Mouse (Mus musculus) ZHBTc4 (cell line): ENCODE data around the gene Cpm.
A peak's percentile ranks its signal among the peaks of the same experiment; 100 is the strongest.
"Not testable (repeated sequence)": the region's sequence is repeated elsewhere in the genome, so short reads cannot be mapped to it uniquely, and the experiment has no call there.

ENCODE experiments used
- DNase-seq: peaks from one replicate; pipeline ENCODE4 v3.0.0-alpha.2; 2011; ENCODE audit warnings: low read depth, low spot score

Gene Cpm

DNA sequence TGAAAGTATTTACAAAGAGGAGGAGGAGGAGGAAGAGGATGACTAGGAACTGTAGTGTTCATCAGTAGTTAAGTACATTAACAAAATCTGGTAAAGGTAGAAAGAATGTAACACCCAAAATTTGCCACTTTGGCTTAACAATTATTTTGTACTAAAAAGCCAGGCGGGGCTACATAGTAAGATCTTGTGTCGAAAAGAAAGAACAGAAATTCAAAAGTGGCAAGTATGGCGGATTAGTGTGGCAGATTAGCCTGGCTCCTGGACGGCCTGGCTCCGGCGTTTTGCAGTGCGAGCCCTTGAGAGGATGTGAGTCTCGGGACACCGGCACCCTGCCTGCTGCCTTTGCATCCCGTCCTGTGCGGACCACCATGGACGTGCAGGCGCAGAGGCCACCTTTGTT lies 35.4 kb upstream of the Cpm start:
- no peak for DNase-seq

GRCm38 (mm10) chr10:117594291-117594850 lies 34.9 kb upstream of the Cpm start:
- no peak for DNase-seq

DNA sequence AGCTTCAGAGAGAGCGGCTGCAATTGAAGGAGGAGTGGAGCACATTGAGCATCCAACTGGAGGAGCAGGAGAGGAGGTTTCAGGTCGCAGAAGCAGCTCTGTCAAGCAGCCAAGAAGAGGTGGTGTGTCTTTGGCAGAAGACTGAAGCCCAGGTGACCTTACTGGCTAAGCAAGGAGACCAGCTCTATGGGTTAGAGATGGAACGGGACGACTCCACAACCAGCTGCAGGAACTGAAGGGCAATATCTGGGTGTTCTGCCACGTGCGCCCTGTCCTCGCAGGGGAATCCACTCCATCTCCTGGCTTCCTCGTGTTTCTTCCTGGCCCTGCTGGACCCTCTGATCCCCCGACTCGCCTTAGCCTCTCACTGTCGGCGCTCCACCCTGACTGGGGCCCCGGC lies 34.4 kb upstream of the Cpm start:
- DNase-seq: no peak

DNA sequence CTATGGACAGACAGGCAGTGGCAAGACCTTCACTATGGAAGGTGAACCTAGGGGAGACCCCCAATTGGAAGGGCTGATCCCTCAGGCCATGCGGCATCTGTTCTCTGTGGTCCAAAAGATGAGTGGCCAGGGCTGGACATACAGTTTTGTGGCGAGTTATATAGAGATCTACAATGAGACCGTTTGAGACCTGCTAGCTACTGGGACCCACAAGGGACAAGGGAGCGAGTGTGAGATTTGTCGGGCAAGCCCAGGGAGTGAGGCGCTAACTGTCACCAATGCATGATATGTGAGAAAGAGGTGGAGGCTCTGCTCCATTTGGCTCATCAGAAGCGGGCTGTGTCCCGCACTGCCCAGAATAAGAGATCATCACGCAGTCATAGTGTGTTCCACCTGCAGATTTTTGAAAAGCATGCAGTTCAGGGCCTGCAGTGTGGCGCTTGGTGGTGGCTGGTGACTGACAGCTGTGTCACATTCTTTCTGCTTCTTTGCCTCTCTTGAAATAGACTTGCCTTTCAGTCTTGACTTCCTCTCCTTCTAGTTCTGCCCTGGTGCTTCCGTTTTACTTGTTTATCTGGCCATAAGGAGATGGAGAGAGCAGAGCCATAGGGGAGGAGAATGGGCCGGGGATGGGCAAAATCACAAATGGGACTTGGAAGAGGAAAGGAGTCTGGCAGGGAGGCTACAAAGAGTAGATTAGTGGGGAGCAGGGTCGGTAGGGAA lies 33.7 kb upstream of the Cpm start:
- no peak for DNase-seq

DNA sequence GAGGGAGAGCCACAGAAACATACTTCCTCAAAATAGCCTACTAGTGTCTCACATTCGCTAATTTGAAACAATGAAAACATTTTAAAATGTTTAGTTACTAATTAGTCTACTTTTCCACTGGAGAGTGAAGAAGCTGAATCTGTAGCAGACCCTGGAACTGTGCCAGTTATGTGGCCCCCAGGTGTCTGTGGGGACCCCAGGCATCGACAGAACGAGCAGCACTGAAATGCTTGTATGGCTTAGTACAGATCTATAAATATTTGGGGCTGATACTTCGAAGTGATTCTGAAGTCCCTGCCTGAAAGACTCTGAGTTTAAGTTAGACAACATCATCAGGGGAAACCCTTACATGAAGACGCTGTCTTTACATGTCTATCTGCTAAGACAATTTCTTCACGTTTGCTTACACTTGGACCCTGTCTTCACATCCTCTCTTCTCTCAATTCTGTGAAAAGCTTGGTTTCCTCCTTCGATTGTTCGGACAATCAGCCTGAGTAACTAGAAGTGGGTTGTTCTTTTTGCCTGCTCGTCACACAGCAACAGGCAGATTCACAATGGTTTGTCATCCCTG lies 33.0 kb upstream of the Cpm start:
- no peak for DNase-seq

DNA sequence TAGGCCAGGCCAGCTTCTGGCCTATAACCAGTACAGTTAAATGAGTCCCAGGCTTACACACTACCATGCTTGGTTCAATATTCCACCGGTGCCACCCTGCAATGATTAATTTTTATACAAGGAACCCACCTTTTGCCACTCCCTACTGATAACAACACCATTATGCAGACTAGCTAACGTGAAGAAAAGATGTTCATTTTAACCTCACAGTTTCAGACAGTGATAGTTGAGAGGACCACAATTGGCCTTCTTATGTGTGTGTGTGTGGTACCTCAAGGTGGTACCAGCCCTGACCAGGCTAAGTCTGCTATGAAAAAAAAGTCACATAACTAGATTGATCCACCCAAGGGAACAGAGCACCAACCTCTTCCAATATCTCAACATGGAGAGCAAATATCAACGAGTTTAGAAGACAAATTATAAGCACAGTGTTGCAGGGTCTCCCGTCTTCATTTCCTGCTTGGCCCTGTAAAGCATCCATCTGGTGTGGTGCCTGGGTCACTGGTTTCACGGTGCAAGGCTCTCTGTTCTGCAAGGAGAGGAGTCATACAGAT lies 32.5 kb upstream of the Cpm start:
- no peak for DNase-seq

DNA sequence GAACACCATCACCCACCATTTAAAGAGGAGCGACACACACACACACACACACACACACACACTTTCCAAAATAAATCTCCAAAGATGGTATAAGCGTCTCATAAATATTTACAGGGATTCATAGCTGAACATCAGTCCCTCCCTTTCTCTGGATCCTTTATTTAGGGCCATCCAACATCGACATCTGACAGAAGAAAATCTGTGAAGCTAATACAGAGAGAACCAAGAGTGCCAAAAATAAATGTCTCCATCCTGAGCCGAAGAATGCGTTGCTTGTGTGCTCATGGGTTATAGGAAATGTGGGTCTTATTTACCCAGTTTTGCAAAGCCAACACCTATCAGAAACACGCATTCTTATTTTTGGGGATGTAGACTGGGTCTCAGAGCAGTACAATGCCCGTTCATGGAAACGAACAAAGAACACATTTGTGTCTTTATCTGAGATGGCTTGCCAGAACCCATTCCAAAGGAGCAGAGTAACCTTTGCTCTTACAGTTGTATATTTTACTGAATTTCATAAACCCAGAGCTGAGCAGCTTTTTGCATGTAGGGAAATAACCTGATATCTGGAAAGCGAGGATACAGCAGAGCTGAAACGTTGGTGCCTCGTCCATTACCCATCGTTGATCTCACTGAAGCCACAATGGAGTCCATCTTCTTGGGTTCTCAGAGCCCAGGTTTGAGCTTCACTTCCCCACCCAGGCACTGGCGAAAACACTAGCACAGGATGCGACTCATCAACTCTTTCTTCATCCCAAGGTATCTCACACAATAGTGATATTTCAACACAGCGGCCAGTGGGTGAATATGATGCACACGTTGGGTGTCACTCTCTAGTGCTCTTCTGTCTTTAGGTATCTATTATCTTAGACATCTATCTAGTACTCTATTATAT lies 31.7 kb upstream of the Cpm start:
- not testable (repeated sequence) for DNase-seq

- DNase-seq: no peak
Observed at GRCm38 (mm10) chr10:117598266-117598950, 30.9 kb upstream of the Cpm start.

- peak; percentile 48 for DNase-seq
Observed at GRCm38 (mm10) chr10:117598951-117599572, 30.2 kb upstream of the Cpm start.

- no peak for DNase-seq
Observed at GRCm38 (mm10) chr10:117601146-117602035, 27.9 kb upstream of the Cpm start.

DNA sequence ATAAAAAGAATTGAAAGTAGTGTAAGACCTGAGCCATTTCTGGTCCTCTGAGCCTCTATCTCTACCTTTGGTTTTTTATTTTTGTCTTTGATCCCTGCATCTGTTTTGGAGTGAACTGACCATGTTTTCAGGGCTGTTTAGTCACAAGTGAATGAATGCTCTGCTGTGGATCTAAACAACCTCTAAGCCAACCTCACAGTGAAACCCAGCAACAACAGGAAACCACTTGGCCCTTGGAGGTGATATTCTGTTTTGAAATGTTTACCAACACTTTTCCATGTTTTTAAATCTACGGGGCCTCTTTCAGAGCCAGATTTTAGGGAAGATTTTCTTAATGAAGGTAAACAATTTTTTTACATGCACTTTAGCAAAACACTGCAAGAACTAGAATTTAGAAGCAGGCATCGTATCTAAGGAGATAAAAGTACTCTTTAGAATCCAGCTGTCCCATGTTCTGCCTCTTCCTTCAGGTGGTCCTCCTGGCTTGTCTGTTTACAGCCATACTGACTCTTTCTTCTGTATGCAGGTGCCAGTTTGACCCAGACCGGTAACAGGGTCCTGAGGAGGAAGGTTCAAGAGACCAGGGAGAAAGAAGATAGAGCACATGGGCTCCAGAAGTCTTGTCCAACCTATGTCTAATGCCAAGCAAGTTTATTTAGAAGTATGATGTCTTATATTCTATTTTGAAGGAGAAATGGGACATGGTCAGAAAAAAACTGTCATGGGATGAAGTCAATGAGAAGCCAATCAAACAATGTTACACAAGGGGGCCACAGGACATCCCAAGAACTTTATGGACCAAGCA lies 26.8 kb upstream of the Cpm start:
- no peak for DNase-seq

- no peak for DNase-seq
Observed at GRCm38 (mm10) chr10:117603130-117603833, 26.0 kb upstream of the Cpm start.

DNA sequence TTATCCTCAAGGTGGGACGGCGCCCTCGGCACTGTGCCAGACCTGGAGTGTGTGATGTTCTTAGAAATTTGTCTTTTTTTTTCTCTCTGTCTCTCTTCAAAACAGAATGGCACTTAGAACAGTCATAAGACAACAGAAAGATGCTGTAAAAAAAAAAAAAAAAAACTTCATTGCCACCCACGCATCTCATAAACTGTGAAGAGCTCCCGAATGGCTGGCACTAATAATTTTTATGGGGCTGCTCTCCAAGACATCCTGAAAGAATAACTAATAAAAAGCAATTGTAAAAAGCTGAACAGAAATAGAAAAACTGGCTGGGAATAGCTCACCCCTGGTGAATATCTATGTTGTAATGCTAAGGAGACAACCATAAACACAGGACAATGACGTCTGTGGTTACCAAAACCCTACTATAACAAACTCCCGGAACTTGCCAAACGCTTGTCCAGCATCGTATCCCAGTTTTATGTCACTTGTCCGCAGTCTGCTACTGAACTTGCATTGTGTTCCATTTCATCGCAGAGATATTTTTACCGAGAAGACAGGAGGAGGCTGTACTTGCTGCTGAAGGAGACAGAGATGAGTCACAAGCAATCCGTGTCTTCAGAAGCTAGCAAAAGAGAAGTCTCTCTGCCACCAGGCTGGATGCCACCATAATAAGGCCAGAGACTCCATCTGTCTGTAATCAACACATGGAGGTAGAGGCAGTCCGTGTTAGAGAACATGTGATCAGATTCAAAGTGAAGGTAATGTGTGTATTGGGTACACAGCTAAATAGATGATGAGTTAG lies 25.3 kb upstream of the Cpm start:
- no peak for DNase-seq

DNA sequence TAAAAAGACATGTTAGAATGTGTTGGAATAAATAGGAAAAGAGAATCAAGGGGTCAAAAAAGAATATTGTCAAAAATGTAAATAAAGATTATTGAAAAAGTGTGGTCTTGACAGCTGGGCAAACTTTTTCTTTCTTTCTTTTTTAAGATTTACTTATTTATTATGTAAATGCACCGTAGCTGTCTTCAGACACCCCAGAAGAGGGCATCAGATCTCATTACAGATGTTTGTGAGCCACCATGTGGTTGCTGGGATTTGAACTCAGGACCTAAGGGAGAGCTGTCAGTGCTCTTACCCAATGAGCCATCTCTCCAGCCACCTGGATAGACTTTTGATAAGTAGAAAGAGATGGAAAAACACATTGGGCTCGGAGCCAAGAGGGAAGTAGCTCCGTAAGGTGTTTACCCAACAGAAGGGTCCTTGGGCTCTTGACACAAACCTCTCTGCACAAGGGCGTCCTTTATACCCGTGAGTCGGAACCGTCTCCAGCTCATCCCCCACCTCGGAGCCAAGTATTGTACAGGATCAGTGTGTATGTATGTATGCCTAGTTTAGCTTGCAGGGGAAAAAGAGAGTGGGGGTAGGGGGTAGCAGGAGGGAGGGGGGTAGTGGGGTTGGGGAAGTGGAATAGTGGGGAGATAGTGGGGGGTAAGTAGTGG lies 24.5 kb upstream of the Cpm start:
- DNase-seq: no peak

- no peak for DNase-seq
Observed at GRCm38 (mm10) chr10:117605283-117606243, 23.7 kb upstream of the Cpm start.

GRCm38 (mm10) chr10:117606423-117606822 lies 22.9 kb upstream of the Cpm start:
- no peak for DNase-seq
